Mouse (Mus musculus) cerebellum, adult 2 months (tissue): ENCODE results near the gene A130010J15Rik.

Experiments used
- CTCF ChIP-seq: fragments of 200-500 bp; IDR thresholded peaks from 2 replicates; pipeline ENCODE4 v1.5.1; 2011; ENCODE audit warnings: low read depth, mild to moderate bottlenecking, control low read depth, low read length, moderate library complexity, borderline replicate concordance; ENCODE audit not compliant: insufficient read depth
- POLR2A ChIP-seq: fragments of 200-500 bp; IDR thresholded peaks from 2 replicates; pipeline ENCODE4 v1.6.1; 2011; ENCODE audit warnings: low read length, control low read depth, borderline replicate concordance; ENCODE audit not compliant: insufficient read depth

DNA sequence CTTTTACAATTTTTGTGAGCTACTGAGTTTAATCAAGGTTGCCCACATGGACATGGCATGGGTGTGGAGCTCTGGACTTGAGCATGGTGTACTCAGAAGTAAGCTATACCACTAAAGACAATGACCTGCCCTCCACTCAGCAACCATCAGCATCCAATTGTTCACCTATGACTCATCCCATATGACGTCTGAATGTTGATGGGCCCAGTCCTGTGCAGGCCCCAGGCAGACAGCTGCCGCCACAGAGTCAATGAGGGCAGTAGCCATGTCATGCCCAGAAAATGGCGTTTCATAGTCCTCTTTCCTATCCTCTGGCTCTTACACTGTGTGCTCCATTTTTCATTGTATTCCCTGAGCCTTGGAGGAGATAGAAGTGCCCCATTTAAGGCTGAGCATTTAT is 48.2 kb downstream of the A130010J15Rik start:
- no peak for TF ChIP-seq POLR2A
- no peak for TF ChIP-seq CTCF
